Mouse (Mus musculus) thymus, postnatal 36 days (tissue): ENCODE results near the gene Gm10401.

Experiments
- DNase-seq, 2 experiments: peaks; one replicate each; pipeline ENCODE4 v3.0.0; 2022; ENCODE audit warnings: mixed read lengths in 2 of 2

Gm10401 gene

GRCm38 (mm10) chr5:115068671-115069421 is 29.2 kb downstream of the Gm10401 start:
- no peak for DNase-seq

GRCm38 (mm10) chr5:115066245-115066644 is 31.9 kb downstream of the Gm10401 start:
- no peak for DNase-seq

DNA sequence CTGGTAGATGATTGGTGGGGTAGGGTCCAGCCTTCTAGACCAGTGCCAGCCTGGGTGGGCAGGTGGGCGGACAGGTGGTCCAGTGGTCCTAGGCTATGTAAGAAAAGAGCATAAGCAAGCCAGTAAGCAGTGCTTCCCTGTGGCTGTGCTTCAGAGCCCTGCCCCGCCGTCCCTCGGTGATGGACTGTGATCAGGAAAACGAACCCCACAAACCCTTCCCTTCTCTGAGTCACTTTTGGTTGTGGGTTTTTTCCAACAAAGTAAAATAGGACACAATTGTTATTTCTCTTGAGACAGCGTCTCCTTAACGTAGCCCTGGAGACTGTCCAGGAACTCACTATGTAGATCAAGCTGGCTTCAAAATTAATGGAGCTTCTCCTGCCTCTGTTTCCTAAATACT is 34.7 kb downstream of the Gm10401 start:
- DNase-seq, result no peak

DNA sequence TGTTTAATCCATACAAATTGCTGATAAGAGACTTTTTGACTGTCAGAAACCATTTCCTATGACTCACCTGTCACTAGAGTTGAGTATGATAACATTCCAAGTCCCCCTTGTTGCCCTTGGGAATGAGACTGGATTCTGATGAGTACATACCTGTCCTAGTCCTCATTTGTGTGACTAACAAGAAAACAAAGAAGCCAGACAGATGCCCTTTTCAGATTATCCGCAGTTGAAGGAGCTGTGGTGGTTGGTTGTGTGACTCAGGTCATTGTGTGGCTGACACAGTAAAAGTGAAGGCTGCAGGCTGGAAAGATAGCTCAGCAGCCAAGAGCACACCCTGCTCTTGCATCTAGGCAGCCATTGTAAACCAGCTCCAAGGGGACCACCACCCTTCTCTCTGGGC is 35.5 kb downstream of the Gm10401 start:
- DNase-seq, result no peak

DNA sequence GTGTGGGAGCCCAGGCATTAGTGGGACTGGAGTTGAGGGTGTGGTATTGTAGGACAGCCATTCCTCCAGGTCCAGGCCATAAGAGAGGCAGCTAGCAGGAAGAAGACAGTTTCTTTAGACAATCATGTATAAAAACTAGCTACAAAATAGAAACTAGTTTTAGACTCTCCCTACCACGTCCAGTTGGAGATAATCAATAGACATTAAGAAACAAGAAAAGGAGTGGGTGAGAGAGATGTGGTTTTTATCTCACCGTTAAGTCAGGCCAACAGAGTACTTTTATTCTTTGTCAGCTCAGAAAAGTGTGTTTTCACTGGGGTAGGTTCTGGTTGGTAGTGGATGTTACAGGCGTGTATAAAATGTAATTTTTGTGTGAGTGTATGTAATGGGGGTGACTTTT is 37.1 kb downstream of the Gm10401 start:
- DNase-seq, result no peak

DNA sequence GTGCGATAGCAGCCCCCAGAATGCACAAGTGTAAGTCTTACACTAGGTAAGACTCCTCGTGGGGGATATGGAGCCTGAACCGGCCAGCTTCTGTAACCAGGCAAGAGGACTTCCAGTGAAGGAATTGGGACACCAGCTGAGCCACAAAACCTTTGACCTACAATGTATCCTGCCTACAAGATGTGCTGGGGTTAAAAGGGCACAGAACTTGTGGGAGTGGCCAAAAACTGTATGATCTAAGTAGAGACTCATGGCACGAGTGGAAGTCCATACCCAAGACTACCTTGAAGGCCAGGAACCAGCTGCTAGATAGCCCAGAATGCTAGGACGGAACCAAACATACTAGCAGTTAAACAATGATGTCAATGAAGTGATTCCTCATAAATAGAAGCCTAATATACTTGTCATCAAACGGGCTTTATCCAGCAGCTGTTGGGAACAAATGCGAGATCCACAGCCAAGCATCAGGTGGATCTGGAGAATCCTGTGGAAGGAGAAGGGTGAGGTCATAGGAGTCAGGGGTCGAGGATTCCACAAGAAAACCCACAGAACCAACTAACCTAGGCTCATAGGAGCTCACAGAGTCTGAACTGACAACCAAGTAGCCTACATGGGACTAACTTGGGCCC is 37.9 kb downstream of the Gm10401 start:
- no peak for DNase-seq

- no peak for DNase-seq
Measured at GRCm38 (mm10) chr5:115058584-115059297, 39.4 kb downstream of the Gm10401 start.

GRCm38 (mm10) chr5:115057153-115057552 is 40.9 kb downstream of the Gm10401 start:
- DNase-seq, result no peak

DNA sequence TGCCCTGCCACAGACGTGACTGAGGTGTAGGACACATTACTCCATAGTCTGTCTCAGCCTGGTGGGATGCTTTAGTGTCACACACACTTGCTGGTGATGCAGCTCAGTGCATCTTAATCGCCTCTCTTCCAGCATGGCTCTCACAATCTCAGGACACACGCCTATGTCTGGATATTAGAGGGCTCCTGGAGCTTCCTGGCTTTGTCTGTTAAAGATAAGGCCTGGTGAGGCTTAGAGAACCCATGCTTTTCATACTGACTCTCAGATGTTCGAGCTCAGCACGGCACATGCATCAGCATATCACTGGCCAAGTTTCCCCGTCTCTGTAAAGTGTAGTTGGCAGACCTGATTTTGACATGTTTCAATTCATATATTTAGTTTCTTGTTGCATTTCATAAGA is 42.7 kb downstream of the Gm10401 start:
- no peak for DNase-seq

DNA sequence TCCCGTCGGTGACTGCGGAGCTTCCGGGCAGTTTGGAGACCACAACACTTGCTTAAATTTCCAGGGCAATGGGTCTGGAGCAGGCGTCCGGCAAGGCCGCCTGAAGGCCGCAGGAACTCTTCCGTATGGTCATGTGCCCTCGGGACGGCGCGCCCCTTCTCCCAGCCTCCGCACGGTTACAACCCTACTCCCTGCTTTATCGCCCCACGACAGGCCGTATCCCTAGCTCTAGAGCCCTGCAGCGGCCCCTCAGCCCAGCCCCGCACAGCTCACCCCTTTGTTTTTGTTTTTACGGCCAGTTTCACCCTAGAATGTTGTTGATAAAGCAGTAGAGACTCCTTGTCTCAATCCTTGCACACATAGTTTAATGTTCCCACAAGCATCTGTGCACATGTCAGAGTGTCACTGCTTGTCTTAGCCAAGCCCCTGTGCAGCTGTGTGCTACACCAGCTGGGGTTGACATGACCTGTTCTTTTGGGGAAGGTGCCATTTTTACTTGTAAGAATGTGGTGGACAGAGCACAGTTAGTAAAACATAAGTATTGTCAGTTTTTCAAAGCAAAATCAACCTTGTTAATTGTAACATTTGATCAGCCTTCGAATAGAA is 44.2 kb downstream of the Gm10401 start:
- DNase-seq, result no peak

- DNase-seq, result no peak
Measured at GRCm38 (mm10) chr5:115052546-115052945, 45.5 kb downstream of the Gm10401 start.

- DNase-seq, result no peak
Measured at GRCm38 (mm10) chr5:115050776-115051175, 47.3 kb downstream of the Gm10401 start.

- no peak for DNase-seq
Measured at GRCm38 (mm10) chr5:115049692-115050091, 48.4 kb downstream of the Gm10401 start.
